Mouse (Mus musculus): ENCODE data around the gene Rpl3. TPM values are rescaled to one million over a fixed set of nuclear protein-coding genes. Genes with fewer than 3 reads are reported as not detected.

Gene Rpl3
- polyA plus RNA-seq, 1 experiment from 2014 or later, result 1,289 TPM

DNA sequence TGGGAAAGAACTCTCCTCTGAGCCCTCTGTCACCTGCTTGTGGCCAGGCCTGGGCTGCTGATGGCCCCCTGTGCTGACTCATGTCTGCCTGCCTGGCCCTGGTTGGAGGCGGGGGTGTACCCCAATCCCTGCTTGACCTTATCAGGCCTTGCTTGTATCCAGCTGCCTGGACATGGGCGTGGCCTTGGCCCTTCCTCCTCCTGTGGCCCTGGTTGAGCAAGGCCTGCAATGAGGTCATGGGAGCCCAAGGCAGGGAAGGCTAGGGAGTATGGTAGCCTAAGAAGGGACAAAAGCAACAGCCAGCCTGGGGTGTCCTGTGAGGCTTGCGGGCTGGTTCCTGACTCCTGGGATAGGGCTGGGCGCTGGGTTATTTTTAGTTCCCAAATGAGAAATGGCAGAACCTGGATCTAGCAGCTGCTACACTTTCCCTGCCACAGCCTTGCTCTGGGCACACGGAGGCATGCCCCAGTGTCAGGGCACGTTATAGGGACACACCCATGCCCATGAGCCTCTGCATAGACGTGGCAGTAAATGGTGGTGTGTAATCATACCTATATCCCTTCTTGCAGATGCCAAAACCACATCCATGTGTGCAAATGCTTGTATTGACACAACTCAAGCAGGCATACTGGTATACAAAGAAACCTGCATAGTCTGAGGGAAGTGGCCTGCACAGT is 37.5 kb downstream of the Rpl3 start:
- no peak for DNase-seq (ENCODE audit: low spot score)
- no peaks in the 10 kb centered on the region for H3K9me3 ChIP-seq (replicated peaks; ENCODE audit: control insufficient read depth, low read length)
- no peak overlapping the region for H3K4me3 ChIP-seq (ENCODE audit: low read depth, low read length)
- H3K27me3 ChIP-seq (ENCODE audit: control insufficient read depth, insufficient read depth, low read length), result no peaks in the 10 kb centered on the region
- no peaks in the 10 kb centered on the region for H3K36me3 ChIP-seq (replicated peaks; ENCODE audit: control insufficient read depth, insufficient read depth, low read depth, low read length)
- no peak overlapping the region for H3K27ac ChIP-seq (replicated peaks; ENCODE audit: low read depth, low read length)
- ATAC-seq (replicated peaks; ENCODE audit: insufficient number of reproducible peaks, low FRiP score, low TSS enrichment, low read depth), result no peak
- no peaks in the 10 kb centered on the region for H3K4me1 ChIP-seq (ENCODE audit: control insufficient read depth, insufficient read depth, low read length)
- H3K4me2 ChIP-seq (ENCODE audit: low read depth, low read length), result no peak overlapping the region
- 85% methylated on average over 7 of the region's 7 CpGs for WGBS
- no peak overlapping the region for H3K9ac ChIP-seq (replicated peaks; ENCODE audit: low read length)

DNA sequence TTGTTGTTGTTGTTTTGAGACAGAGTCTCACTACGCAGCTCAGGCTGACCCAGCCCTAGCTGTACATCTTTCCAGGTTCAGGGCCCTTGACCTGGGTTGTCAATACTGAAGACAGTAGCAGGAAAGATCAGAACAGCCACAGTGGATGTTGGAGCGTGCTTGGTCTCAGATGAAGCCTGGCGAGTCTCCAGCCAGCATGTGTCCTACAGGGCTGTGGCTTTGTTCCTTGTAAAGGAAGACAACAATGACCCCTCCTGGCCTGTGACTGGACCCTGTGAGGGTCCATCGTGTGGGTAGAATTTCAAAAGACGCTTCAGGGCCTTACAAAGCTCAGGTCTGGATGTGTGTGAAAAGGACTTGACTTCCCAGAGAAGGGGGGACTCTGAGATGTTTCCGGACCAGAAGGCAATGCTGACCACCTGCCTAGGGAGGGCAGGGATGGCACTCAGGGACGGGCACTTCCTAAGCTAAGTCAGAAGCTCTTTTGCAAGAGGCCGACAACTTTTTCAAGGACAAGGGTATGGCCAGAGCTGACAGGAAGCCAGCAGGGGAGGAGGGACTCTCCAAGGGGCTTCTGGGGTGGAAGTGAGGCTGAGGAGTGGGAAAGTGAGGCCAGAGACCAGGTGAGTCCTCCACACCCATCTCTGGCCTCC is 38.2 kb downstream of the Rpl3 start:
- Histone ChIP-seq H3K9me3 (replicated peaks; ENCODE audit: control insufficient read depth, low read length) (no peaks in the 10 kb centered on the region), H3K4me3 (ENCODE audit: low read depth, low read length) (no peak overlapping the region), H3K36me3 (replicated peaks; ENCODE audit: control insufficient read depth, insufficient read depth, low read depth, low read length) (no peaks in the 10 kb centered on the region), H3K4me1 (ENCODE audit: control insufficient read depth, insufficient read depth, low read length) (no peaks in the 10 kb centered on the region), H3K27me3 (ENCODE audit: control insufficient read depth, insufficient read depth, low read length) (no peaks in the 10 kb centered on the region), H3K27ac (replicated peaks; ENCODE audit: low read depth, low read length) (no peak overlapping the region), H3K9ac (replicated peaks; ENCODE audit: low read length) (no peak overlapping the region), H3K4me2 (ENCODE audit: low read depth, low read length) (no peak overlapping the region)
- 70% methylated on average over 8 of the region's 8 CpGs for WGBS
- DNase-seq (ENCODE audit: low spot score) (no peak), ATAC-seq (replicated peaks; ENCODE audit: insufficient number of reproducible peaks, low FRiP score, low TSS enrichment, low read depth) (no peak)

DNA sequence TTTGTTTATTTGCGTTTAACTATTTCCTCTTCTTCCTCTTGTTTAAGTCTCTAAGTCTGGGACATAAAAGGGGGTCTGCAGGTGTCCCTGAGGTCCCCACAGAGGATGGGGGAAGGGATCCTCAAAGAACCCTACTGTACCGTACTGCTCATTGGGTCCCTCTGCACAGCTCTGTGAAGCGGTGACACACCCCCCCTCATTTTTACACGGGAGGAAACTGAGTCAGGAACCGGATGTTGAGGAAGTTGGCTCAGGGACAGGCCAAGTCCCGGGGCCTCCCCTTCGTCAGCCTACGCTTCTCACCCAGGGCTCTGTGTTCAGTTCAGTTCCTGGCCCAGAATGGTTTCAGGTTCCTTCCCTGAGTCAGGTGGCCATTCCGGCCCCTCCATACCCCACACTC is 39.9 kb downstream of the Rpl3 start:
- no peak for DNase-seq (ENCODE audit: low spot score)
- no peaks in the 10 kb centered on the region for H3K27me3 ChIP-seq (ENCODE audit: control insufficient read depth, insufficient read depth, low read length)
- 80% methylated on average over 9 of the region's 9 CpGs for WGBS
- H3K4me1 ChIP-seq (ENCODE audit: control insufficient read depth, insufficient read depth, low read length), result no peaks in the 10 kb centered on the region
- no peak overlapping the region for H3K9ac ChIP-seq (replicated peaks; ENCODE audit: low read length)
- H3K27ac ChIP-seq (replicated peaks; ENCODE audit: low read depth, low read length), result no peak overlapping the region
- H3K9me3 ChIP-seq (replicated peaks; ENCODE audit: control insufficient read depth, low read length), result no peaks in the 10 kb centered on the region
- H3K4me2 ChIP-seq (ENCODE audit: low read depth, low read length), result no peak overlapping the region
- no peak for ATAC-seq (replicated peaks; ENCODE audit: insufficient number of reproducible peaks, low FRiP score, low TSS enrichment, low read depth)
- H3K4me3 ChIP-seq (ENCODE audit: low read depth, low read length), result no peak overlapping the region
- no peaks in the 10 kb centered on the region for H3K36me3 ChIP-seq (replicated peaks; ENCODE audit: control insufficient read depth, insufficient read depth, low read depth, low read length)

DNA sequence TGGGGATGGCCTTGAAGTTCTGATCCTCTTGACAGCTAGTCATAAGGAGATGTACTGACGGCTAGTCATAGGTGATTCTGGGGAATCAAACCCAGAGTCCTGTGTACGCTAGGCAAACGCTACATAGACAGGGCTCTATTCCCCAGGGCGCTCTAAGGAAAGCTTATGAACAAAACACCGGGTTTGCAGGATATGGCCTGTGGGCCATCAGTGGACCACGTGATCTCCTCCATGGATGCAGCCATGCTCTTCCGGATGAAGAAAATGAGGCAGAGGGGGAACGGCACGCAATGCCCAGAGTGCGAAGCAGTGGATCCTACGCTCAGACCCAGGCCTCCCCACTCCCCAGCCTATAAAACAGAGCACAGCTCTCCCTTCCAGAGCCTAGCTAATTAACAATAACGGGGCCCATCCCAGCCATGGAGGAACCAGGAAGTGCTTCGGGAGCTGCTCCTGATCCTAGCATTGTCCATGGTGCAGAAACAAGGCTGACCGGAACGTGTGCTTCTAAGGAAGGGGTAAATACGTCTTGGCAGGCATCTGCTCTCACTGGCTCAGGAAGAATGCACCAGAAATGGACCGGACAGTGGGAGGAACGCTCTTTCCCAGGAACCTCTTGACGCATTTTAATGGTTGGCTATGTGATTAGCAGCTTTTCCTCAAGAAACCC is 40.4 kb downstream of the Rpl3 start:
- Histone ChIP-seq H3K36me3 (replicated peaks; ENCODE audit: control insufficient read depth, insufficient read depth, low read depth, low read length) (no peaks in the 10 kb centered on the region), H3K27ac (replicated peaks; ENCODE audit: low read depth, low read length) (no peak overlapping the region), H3K9ac (replicated peaks; ENCODE audit: low read length) (no peak overlapping the region), H3K9me3 (replicated peaks; ENCODE audit: control insufficient read depth, low read length) (no peaks in the 10 kb centered on the region), H3K4me1 (ENCODE audit: control insufficient read depth, insufficient read depth, low read length) (no peaks in the 10 kb centered on the region), H3K27me3 (ENCODE audit: control insufficient read depth, insufficient read depth, low read length) (no peaks in the 10 kb centered on the region), H3K4me3 (ENCODE audit: low read depth, low read length) (no peak overlapping the region), H3K4me2 (ENCODE audit: low read depth, low read length) (no peak overlapping the region)
- 79% methylated on average over 19 of the region's 19 CpGs for WGBS
- DNase-seq (ENCODE audit: low spot score) (no peak), ATAC-seq (replicated peaks; ENCODE audit: insufficient number of reproducible peaks, low FRiP score, low TSS enrichment, low read depth) (no peak)

DNA sequence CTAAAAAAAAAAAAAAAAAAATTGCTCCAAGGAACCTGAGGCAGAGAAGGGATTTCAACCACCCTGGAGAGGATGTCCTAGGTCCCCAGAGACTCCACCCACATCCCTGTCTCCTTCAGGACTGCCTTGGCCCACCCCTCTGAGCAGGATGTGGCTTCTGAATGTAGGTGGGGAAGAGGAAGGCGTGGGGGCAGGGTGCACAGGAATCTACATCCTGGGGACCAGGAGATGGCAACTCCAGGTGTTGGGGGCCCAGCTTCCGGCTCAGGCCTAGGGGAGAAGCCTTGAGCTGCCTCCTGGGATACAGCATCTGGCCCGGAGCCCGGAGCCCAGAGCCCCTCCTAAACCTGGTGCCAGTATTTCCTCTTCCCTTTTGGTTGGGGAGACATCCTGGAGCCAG is 41.6 kb downstream of the Rpl3 start:
- no peak for ATAC-seq (replicated peaks; ENCODE audit: insufficient number of reproducible peaks, low FRiP score, low TSS enrichment, low read depth)
- Histone ChIP-seq H3K9me3 (replicated peaks; ENCODE audit: control insufficient read depth, low read length) (no peaks in the 10 kb centered on the region), H3K9ac (replicated peaks; ENCODE audit: low read length) (no peak overlapping the region), H3K4me3 (ENCODE audit: low read depth, low read length) (no peak overlapping the region), H3K4me2 (ENCODE audit: low read depth, low read length) (no peak overlapping the region), H3K27me3 (ENCODE audit: control insufficient read depth, insufficient read depth, low read length) (no peaks in the 10 kb centered on the region), H3K4me1 (ENCODE audit: control insufficient read depth, insufficient read depth, low read length) (no peaks in the 10 kb centered on the region), H3K36me3 (replicated peaks; ENCODE audit: control insufficient read depth, insufficient read depth, low read depth, low read length) (no peaks in the 10 kb centered on the region), H3K27ac (replicated peaks; ENCODE audit: low read depth, low read length) (no peak overlapping the region)
- no peak for DNase-seq (ENCODE audit: low spot score)
- WGBS, result 75% methylated on average over 4 of the region's 4 CpGs

DNA sequence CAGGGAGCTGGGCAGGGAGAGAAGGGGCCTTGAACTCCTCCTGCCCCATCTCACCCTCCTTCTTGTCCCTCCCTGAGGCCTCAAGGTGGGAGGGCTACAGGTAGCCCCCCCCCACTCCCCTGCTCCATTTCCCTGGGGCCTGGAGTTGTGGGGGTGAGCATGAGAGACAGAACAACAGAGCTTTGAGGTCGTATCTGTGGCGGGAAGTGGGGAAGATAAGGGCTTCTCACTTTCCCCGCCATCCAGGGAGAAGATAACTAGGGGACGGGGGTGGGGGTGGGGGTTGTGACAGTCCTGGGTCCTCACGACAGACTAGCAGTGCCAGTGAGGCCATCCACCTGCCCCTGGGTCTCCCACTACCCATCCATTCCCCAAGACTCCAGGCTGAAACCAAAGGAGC is 43.7 kb downstream of the Rpl3 start:
- no peak for DNase-seq (ENCODE audit: low spot score)

DNA sequence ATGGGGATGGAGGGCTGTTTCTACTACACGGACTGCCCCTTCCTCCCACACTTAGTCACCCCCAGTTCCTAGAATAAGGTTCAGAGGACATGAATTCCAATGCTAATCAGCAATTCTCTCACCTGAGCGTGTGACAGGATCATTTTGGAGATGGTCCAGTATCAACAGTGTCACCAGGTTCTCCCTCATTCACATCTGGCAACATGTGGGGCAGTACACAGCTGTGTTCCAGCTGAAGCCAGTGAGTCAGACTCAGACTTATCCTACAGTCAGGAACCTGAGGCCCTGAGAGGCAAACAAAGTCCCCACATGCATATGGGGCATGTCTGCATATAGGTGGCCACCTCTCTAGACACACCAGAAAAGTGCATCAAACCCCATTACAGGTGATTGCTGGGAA is 44.4 kb downstream of the Rpl3 start:
- ATAC-seq (replicated peaks; ENCODE audit: insufficient number of reproducible peaks, low FRiP score, low TSS enrichment, low read depth) (no peak), DNase-seq (ENCODE audit: low spot score) (no peak)
- Histone ChIP-seq H3K9me3 (replicated peaks; ENCODE audit: control insufficient read depth, low read length) (no peaks in the 10 kb centered on the region), H3K36me3 (replicated peaks; ENCODE audit: control insufficient read depth, insufficient read depth, low read depth, low read length) (no peaks in the 10 kb centered on the region), H3K9ac (replicated peaks; ENCODE audit: low read length) (no peak overlapping the region), H3K4me1 (ENCODE audit: control insufficient read depth, insufficient read depth, low read length) (no peaks in the 10 kb centered on the region), H3K4me2 (ENCODE audit: low read depth, low read length) (no peak overlapping the region), H3K27me3 (ENCODE audit: control insufficient read depth, insufficient read depth, low read length) (no peaks in the 10 kb centered on the region), H3K4me3 (ENCODE audit: low read depth, low read length) (no peak overlapping the region), H3K27ac (replicated peaks; ENCODE audit: low read depth, low read length) (no peak overlapping the region)
- WGBS, result 88% methylated on average over 2 of the region's 2 CpGs

More for the DNA sequence above, 43.7 kb downstream of the Rpl3 start:
- Histone ChIP-seq H3K27me3 (ENCODE audit: control insufficient read depth, insufficient read depth, low read length) (no peaks in the 10 kb centered on the region), H3K9ac (replicated peaks; ENCODE audit: low read length) (no peak overlapping the region), H3K9me3 (replicated peaks; ENCODE audit: control insufficient read depth, low read length) (no peaks in the 10 kb centered on the region), H3K4me3 (ENCODE audit: low read depth, low read length) (no peak overlapping the region), H3K4me1 (ENCODE audit: control insufficient read depth, insufficient read depth, low read length) (no peaks in the 10 kb centered on the region), H3K4me2 (ENCODE audit: low read depth, low read length) (no peak overlapping the region), H3K36me3 (replicated peaks; ENCODE audit: control insufficient read depth, insufficient read depth, low read depth, low read length) (no peaks in the 10 kb centered on the region), H3K27ac (replicated peaks; ENCODE audit: low read depth, low read length) (no peak overlapping the region)
- WGBS, result 59% methylated on average over 5 of the region's 5 CpGs
- no peak for ATAC-seq (replicated peaks; ENCODE audit: insufficient number of reproducible peaks, low FRiP score, low TSS enrichment, low read depth)

DNA sequence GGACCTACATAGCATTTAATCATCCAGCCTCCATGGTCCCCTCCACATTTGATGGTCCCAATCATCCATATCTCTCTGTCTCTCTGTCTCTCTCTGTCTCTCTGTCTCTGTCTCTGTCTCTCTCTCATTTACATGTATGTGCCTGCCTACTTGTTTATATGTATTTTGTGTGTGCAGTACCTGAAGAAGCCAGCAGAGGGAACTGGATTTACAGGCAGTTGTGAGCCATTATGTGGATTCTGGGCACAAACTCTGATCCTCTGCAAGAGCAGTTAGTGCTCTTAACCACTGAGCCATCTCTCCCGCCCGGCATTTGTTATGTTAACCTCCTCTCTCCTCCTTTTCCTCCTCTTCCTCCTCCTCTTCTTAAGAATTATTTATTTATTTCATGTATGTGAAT is 45.9 kb downstream of the Rpl3 start:
- Histone ChIP-seq H3K4me2 (ENCODE audit: low read depth, low read length) (no peak overlapping the region), H3K9ac (replicated peaks; ENCODE audit: low read length) (no peak overlapping the region), H3K27me3 (ENCODE audit: control insufficient read depth, insufficient read depth, low read length) (no peaks in the 10 kb centered on the region), H3K9me3 (replicated peaks; ENCODE audit: control insufficient read depth, low read length) (no peaks in the 10 kb centered on the region), H3K27ac (replicated peaks; ENCODE audit: low read depth, low read length) (no peak overlapping the region), H3K4me1 (ENCODE audit: control insufficient read depth, insufficient read depth, low read length) (no peaks in the 10 kb centered on the region), H3K36me3 (replicated peaks; ENCODE audit: control insufficient read depth, insufficient read depth, low read depth, low read length) (no peaks in the 10 kb centered on the region), H3K4me3 (ENCODE audit: low read depth, low read length) (no peak overlapping the region)
- 96% methylated on average over 2 of the region's 2 CpGs for WGBS
- DNase-seq (ENCODE audit: low spot score), result no peak
- ATAC-seq (replicated peaks; ENCODE audit: insufficient number of reproducible peaks, low FRiP score, low TSS enrichment, low read depth), result no peak
